Mouse (Mus musculus) midbrain, postnatal 0 days (tissue): ENCODE measurements around the gene Sh3bp4. TPM values are rescaled to one million over a fixed set of nuclear protein-coding genes. Genes with fewer than 3 reads are reported as not detected.
A peak's percentile ranks its signal among the peaks of the same experiment; 100 is the strongest.

ENCODE experiments used
- ATAC-seq: fragments of 200-750 bp; cut with Nextera tagmentation; 2 replicates; pipeline ENCODE4 v1.8.0; 2017; ENCODE audit warnings: moderate number of reproducible peaks, mild to moderate bottlenecking, moderate TSS enrichment, moderate library complexity; ENCODE audit not compliant: low FRiP score
- DNase-seq: peaks from one replicate; pipeline ENCODE4 v3.0.0-alpha.2; 2015; ENCODE audit warnings: low spot score
- H3K27ac ChIP-seq: fragments of 300-500 bp; sonication (generic); 2 replicates; pipeline ENCODE4 v1.5.1; 2014; ENCODE audit warnings: low read depth, mild to moderate bottlenecking, low read length, mixed read lengths
- H3K27me3 ChIP-seq: fragments of 300-500 bp; sonication (generic); 2 replicates; pipeline ENCODE4 v1.6.1; 2014; ENCODE audit warnings: low read length, control low read depth, mixed read lengths; ENCODE audit not compliant: insufficient read depth
- H3K36me3 ChIP-seq: fragments of 300-500 bp; sonication (generic); 2 replicates; pipeline ENCODE4 v1.6.1; 2014; ENCODE audit warnings: low read length, control low read depth, mixed read lengths; ENCODE audit not compliant: insufficient read depth
- H3K4me1 ChIP-seq: fragments of 300-500 bp; sonication (generic); 2 replicates; pipeline ENCODE4 v1.6.1; 2014; ENCODE audit warnings: mild to moderate bottlenecking, control low read depth, antibody characterized with exemption, low read length, mixed read lengths; ENCODE audit not compliant: insufficient read depth
- H3K4me2 ChIP-seq: fragments of 300-500 bp; sonication (generic); 2 replicates; pipeline ENCODE4 v1.6.1; 2014; ENCODE audit warnings: low read depth, mild to moderate bottlenecking, low read length, mixed read lengths; ENCODE audit not compliant: poor library complexity, severe bottlenecking
- H3K4me3 ChIP-seq: fragments of 300-500 bp; sonication (generic); 2 replicates; pipeline ENCODE4 v1.5.1; 2014; ENCODE audit warnings: low read depth, mild to moderate bottlenecking, low read length, moderate library complexity
- H3K9ac ChIP-seq: fragments of 300-500 bp; sonication (generic); replicated peaks from 2 replicates; pipeline ENCODE4 v1.6.1; 2014; ENCODE audit warnings: mild to moderate bottlenecking, low read length, moderate library complexity, mixed read lengths; ENCODE audit not compliant: poor library complexity, severe bottlenecking
- H3K9me3 ChIP-seq: fragments of 300-500 bp; sonication (generic); 2 replicates; pipeline ENCODE4 v1.6.1; 2016; ENCODE audit warnings: low read length, control low read depth
- CTCF ChIP-seq: IDR thresholded peaks from 2 replicates; pipeline ENCODE4 v1.5.1; 2016; ENCODE audit warnings: antibody characterized with exemption, mild to moderate bottlenecking
- WGBS: fragments of 180-500 bp; shearing (Covaris S2); extraction: QIAGEN DNeasy Blood & Tissue Kit; methylation state at CpG from one replicate; pipeline ENCODE4 v1.1.7; 2014; 5-methylcytosine and 5-hydroxymethylcytosine counted together
- polyA plus RNA-seq: library from polyadenylated mRNA; unstranded; fragments of >200 nt; fragmentation: Nextera tagmentation; extraction: Ambion mirVana; gene quantifications from 2 replicates; pipeline ENCODE4 v1.2.1, GENCODE M21; 2015
- total RNA-seq: library from RNA; depleted of rRNA; stranded (reverse); fragments of >200 nt; gene quantifications from 2 replicates; pipeline ENCODE4 v1.2.3, GENCODE M21; 2014

The Sh3bp4 gene
- total and polyA plus RNA-seq, 2 experiments from 2014 or later: 11.0 to 26.5 TPM

GRCm38 (mm10) chr1:89120290-89120689 is 50.1 kb downstream of the Sh3bp4 start:
- H3K36me3 ChIP-seq: no peaks in the 10 kb centered on the region; the same call in 1 of the 2 replicates
- H3K9ac ChIP-seq: no peak overlapping the region
- no peaks in the 10 kb centered on the region for H3K27me3 ChIP-seq
- 75% methylated on average over 4 of the region's 4 CpGs for WGBS
- no peak overlapping the region for H3K4me2 ChIP-seq
- TF ChIP-seq CTCF: no peak
- H3K4me3 ChIP-seq: no peak overlapping the region
- no peaks in the 10 kb centered on the region for H3K9me3 ChIP-seq
- ATAC-seq (no peak), DNase-seq (no peak)
- no peak overlapping the region for H3K27ac ChIP-seq
- no peaks in the 10 kb centered on the region for H3K4me1 ChIP-seq

DNA sequence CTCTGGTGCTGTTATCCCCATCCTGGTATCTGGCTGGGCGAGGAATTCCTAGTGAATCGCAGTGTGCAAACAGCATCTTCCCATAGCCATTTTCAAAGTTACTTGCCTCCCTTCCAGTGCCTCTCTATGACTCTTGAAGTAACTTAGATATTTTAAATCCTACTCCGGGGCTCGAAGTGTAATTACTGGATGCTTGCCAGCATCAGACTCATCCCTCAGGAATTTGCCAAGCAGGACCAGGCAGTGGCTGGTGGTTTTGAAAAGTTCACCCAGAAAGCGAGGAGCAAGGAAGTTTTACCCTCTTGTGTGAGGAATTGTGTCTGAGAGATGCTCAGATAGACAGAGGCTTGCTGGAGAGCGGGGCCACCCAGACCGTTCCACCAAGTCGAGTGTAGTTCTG is 51.3 kb downstream of the Sh3bp4 start:
- TF ChIP-seq CTCF: no peak
- no peak overlapping the region for H3K27ac ChIP-seq
- H3K36me3 ChIP-seq: no peaks in the 10 kb centered on the region; the same call in 1 of the 2 replicates
- no peak overlapping the region for H3K9ac ChIP-seq
- no peaks in the 10 kb centered on the region for H3K27me3 ChIP-seq
- ATAC-seq (no peak), DNase-seq (no peak)
- H3K4me1 ChIP-seq: no peaks in the 10 kb centered on the region
- WGBS: 70% methylated on average over 8 of the region's 8 CpGs
- H3K9me3 ChIP-seq: no peaks in the 10 kb centered on the region
- H3K4me3 ChIP-seq: no peak overlapping the region
- H3K4me2 ChIP-seq: no peak overlapping the region

GRCm38 (mm10) chr1:89122376-89122775 is 52.2 kb downstream of the Sh3bp4 start:
- H3K27me3 ChIP-seq: no peaks in the 10 kb centered on the region
- H3K4me3 ChIP-seq: no peak overlapping the region
- no peak overlapping the region for H3K9ac ChIP-seq
- ATAC-seq: no peak
- H3K36me3 ChIP-seq: no peaks in the 10 kb centered on the region; the same call in 1 of the 2 replicates
- no peaks in the 10 kb centered on the region for H3K9me3 ChIP-seq
- no peak overlapping the region for H3K4me2 ChIP-seq
- no peak overlapping the region for H3K27ac ChIP-seq
- H3K4me1 ChIP-seq: no peaks in the 10 kb centered on the region
- no peak for DNase-seq
- TF ChIP-seq CTCF: no peak
- 91% methylated on average over 5 of the region's 5 CpGs for WGBS

- no peaks in the 10 kb centered on the region for H3K4me1 ChIP-seq
- 95% methylated on average over 7 of the region's 7 CpGs for WGBS
- no peak overlapping the region for H3K4me2 ChIP-seq
- H3K27ac ChIP-seq: no peak overlapping the region
- DNase-seq (no peak), ATAC-seq (no peak)
- H3K9me3 ChIP-seq: no peaks in the 10 kb centered on the region
- no peaks in the 10 kb centered on the region for H3K27me3 ChIP-seq
- no peak overlapping the region for H3K4me3 ChIP-seq
- no peaks in the 10 kb centered on the region; the same call in 1 of the 2 replicates for H3K36me3 ChIP-seq
- TF ChIP-seq CTCF: no peak
- no peak overlapping the region for H3K9ac ChIP-seq
Measured at GRCm38 (mm10) chr1:89124076-89124475, 53.9 kb downstream of the Sh3bp4 start.

DNA sequence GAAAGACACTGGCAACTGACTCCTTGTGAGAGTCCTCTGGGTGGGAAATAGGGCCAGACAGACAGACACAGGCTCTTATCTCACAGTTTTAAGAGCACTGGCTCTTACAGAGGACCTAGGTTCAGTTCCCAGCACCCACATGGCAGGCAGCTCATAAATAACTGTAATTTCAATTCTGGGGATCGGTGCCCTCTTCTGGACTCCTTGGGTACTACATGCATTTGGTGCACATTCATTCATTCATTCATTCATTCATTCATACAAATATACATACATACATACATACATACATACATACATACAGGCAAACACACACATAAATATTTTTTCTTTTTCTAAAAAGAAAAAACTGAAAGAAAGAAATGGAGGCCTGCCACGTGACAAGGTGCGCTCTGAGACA is 56.9 kb downstream of the Sh3bp4 start:
- ATAC-seq (no peak), DNase-seq (no peak)
- Histone ChIP-seq H3K9me3 (no peaks in the 10 kb centered on the region), H3K27ac (no peak overlapping the region), H3K36me3 (no peaks in the 10 kb centered on the region; the same call in 1 of the 2 replicates), H3K4me3 (no peak overlapping the region), H3K27me3 (no peaks in the 10 kb centered on the region), H3K4me1 (no peaks in the 10 kb centered on the region), H3K9ac (no peak overlapping the region), H3K4me2 (no peak overlapping the region)
- 99% methylated on average over 3 of the region's 3 CpGs for WGBS
- TF ChIP-seq CTCF: peak; percentile 49

GRCm38 (mm10) chr1:89130429-89130828 is 60.2 kb downstream of the Sh3bp4 start:
- Histone ChIP-seq H3K27me3 (no peaks in the 10 kb centered on the region), H3K27ac (no peak overlapping the region), H3K36me3 (no peaks in the 10 kb centered on the region), H3K9ac (no peak overlapping the region), H3K4me1 (no peaks in the 10 kb centered on the region), H3K4me3 (no peak overlapping the region), H3K9me3 (no peaks in the 10 kb centered on the region), H3K4me2 (no peak overlapping the region)
- TF ChIP-seq CTCF: no peak
- ATAC-seq: no peak
- peak; percentile 39 for DNase-seq
- WGBS: 63% methylated on average over 6 of the region's 6 CpGs
